Mouse (Mus musculus): ENCODE data around the gene Thumpd3. TPM values are rescaled to one million over a fixed set of nuclear protein-coding genes. Genes with fewer than 3 reads are reported as not detected.

Thumpd3 gene
- polyA plus RNA-seq, 1 experiment from 2014 or later: 52.4 TPM

Other genes starting within 250 kb of the Thumpd3 start
- 11.0 TPM in 2 replicates for gene Srgap3, start 99.0 kb upstream of the Thumpd3 start, polyA plus RNA-seq (2014; fragmentation: Nextera tagmentation; extraction: Ambion mirVana)
- gene Setd5, start 31.1 kb downstream of the Thumpd3 start, polyA plus RNA-seq (2014; fragmentation: Nextera tagmentation; extraction: Ambion mirVana): 76.3 and 83.8 TPM in 2 replicates
- 1.2 and 1.5 TPM in 2 replicates for gene Lhfpl4, start 149.2 kb downstream of the Thumpd3 start, polyA plus RNA-seq (2014; fragmentation: Nextera tagmentation; extraction: Ambion mirVana)
- gene Mtmr14, start 191.6 kb downstream of the Thumpd3 start, polyA plus RNA-seq (2014; fragmentation: Nextera tagmentation; extraction: Ambion mirVana): 42.5 and 44.8 TPM in 2 replicates
- gene Cpne9, start 236.1 kb downstream of the Thumpd3 start, polyA plus RNA-seq (2014; fragmentation: Nextera tagmentation; extraction: Ambion mirVana): 0.10 and 0.14 TPM in 2 replicates

All from embryonic facial prominence, embryonic 11.5 days (tissue).